Mouse (Mus musculus) MEL (cell line): ENCODE data around the gene Scamp4.

Source experiments
- BHLHE40 ChIP-seq: IDR thresholded peaks from 2 replicates; pipeline ENCODE4 v1.6.1; 2012; ENCODE audit warnings: low read depth, mild to moderate bottlenecking, inconsistent platforms, low read length, improper control_type of control experiment, borderline replicate concordance
- CTCF ChIP-seq, 3 experiments: IDR thresholded peaks in 2 of 3; conservative IDR thresholded peaks in 1 of 3; 2 replicates each; pipeline ENCODE4 v1.5.1; 2011 to 2012; ENCODE audit warnings: low read length in 3 of 3, low read depth in 2 of 3, mild to moderate bottlenecking in 2 of 3, improper control_type of control experiment in 1 of 3, inconsistent platforms in 1 of 3, mixed read lengths in 1 of 3, moderate library complexity in 1 of 3; ENCODE audit not compliant: control insufficient read depth in 1 of 3, insufficient read depth in 1 of 3, poor library complexity in 1 of 3, severe bottlenecking in 1 of 3
- E2F4 ChIP-seq: IDR thresholded peaks from 2 replicates; pipeline ENCODE4 v1.6.1; 2011; ENCODE audit warnings: low read depth, low read length, improper control_type of control experiment, borderline replicate concordance
- ELF1 ChIP-seq: IDR thresholded peaks from 2 replicates; pipeline ENCODE4 v1.6.1; 2014; ENCODE audit warnings: low read depth, mild to moderate bottlenecking, inconsistent platforms, low read length, improper control_type of control experiment, moderate library complexity
- HCFC1 ChIP-seq: IDR thresholded peaks from 2 replicates; pipeline ENCODE4 v1.6.1; 2012; ENCODE audit warnings: low read depth, mild to moderate bottlenecking, inconsistent platforms, low read length, improper control_type of control experiment, moderate library complexity
- MAFK ChIP-seq: IDR thresholded peaks from 2 replicates; pipeline ENCODE4 v1.6.1; 2011; ENCODE audit warnings: low read depth, mild to moderate bottlenecking, low read length, improper control_type of control experiment, borderline replicate concordance
- POLR2A ChIP-seq, 2 experiments: IDR thresholded peaks; 2 replicates each; pipeline ENCODE4 v1.6.1; 2011 to 2012; ENCODE audit warnings: low read length in 2 of 2, mild to moderate bottlenecking in 2 of 2, control low read depth in 1 of 2, improper control_type of control experiment in 1 of 2, low read depth in 1 of 2, moderate library complexity in 1 of 2; ENCODE audit not compliant: control insufficient read depth in 1 of 2, insufficient read depth in 1 of 2, poor library complexity in 1 of 2
- POLR2AphosphoS2 ChIP-seq: IDR thresholded peaks from 2 replicates; pipeline ENCODE4 v1.6.1; 2011; ENCODE audit warnings: low read length, improper control_type of control experiment
- RAD21 ChIP-seq: IDR thresholded peaks from 2 replicates; pipeline ENCODE4 v1.6.1; 2011; ENCODE audit warnings: mild to moderate bottlenecking, low read depth, low read length, improper control_type of control experiment
- UBTF ChIP-seq: IDR thresholded peaks from 2 replicates; pipeline ENCODE4 v1.6.1; 2012; ENCODE audit warnings: low read depth, mild to moderate bottlenecking, inconsistent platforms, low read length, improper control_type of control experiment, moderate library complexity, borderline replicate concordance; ENCODE audit not compliant: insufficient read depth
- ZMIZ1 ChIP-seq: IDR thresholded peaks from 2 replicates; pipeline ENCODE4 v1.6.1; 2012; ENCODE audit warnings: low read depth, mild to moderate bottlenecking, inconsistent platforms, low read length, improper control_type of control experiment, moderate library complexity

- TF ChIP-seq RAD21 (no peak), UBTF (no peak), BHLHE40 (no peak), ELF1 (no peak), E2F4 (no peak), HCFC1 (no peak), POLR2AphosphoS2 (no peak), CTCF (IDR thresholded peaks at IDR 0.05 in 2 of 3, conservative IDR thresholded peaks at IDR 0.05 in 1 of 3; ENCODE audit: control insufficient read depth in 1 of 3, insufficient read depth in 1 of 3, low read depth in 2 of 3, low read length in 3 of 3, poor library complexity in 1 of 3, severe bottlenecking in 1 of 3) (no peak), POLR2A (IDR thresholded peaks at IDR 0.05; ENCODE audit: control insufficient read depth in 1 of 2, insufficient read depth in 1 of 2, low read depth in 1 of 2, low read length in 2 of 2, poor library complexity in 1 of 2) (no peak), MAFK (no peak), ZMIZ1 (no peak)
Observed at GRCm38 (mm10) chr10:80584045-80584488, 18.6 kb upstream of the Scamp4 start.
